ENCODE assay signal across 9 mouse cellular contexts in the genomic region with DNA sequence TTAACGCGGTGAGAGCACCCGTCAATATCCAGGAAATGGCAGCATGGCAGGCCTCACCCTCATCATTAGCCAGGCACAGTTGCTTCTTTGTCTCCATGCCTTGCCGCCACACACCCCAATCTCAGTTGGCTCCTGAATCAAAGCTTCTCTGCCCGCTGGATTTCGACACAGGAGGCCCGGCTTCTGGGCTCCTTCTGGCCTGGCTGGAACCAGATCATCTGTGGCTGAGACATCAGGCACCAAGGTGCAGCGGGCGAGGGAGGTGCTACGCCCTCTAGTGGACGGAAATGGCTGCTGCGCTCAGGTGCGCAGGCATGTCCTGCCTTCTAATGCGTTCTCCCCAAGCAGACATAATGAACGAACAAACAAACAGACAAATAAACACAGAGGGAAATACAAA.
DNase-seq lines count a peak whose midpoint lies in the region; ATAC-seq and TF ChIP-seq lines count a peak whose summit lies in the region.
"Had no signal": no experiment of that assay in that cellular context is flagged by ENCODE, and none has a peak within 500 bp of the region (broad histone marks: within the 10 kb centered on the region; RNA-seq: fewer than 3 reads in every experiment).

No protein-coding gene starts in this region.

- no peak overlapping the region for H3K27ac ChIP-seq in MEL (ENCODE audit: control insufficient read depth, low read depth, low read length)
- H3K27ac ChIP-seq: neural tube, embryonic 13.5 days; stomach, embryonic 15.5 days had no signal

- intact Hi-C loops in left cerebral cortex, postnatal 36 days (cut with DNase I), result no loop called here

- peak; percentile 9 for TF ChIP-seq CTCF in C2C12 (IDR thresholded peaks at IDR 0.05; ENCODE audit: control insufficient read depth, insufficient read depth, insufficient read length)
- peak; percentile 73 to 87 (median 85) for TF ChIP-seq CTCF in MEL (IDR thresholded peaks at IDR 0.05 in 2 of 3, conservative IDR thresholded peaks at IDR 0.05 in 1 of 3; ENCODE audit: control insufficient read depth in 1 of 3, insufficient read depth in 1 of 3, low read depth in 2 of 3, low read length in 3 of 3, poor library complexity in 1 of 3, severe bottlenecking in 1 of 3)

- peak; percentile 53 for TF ChIP-seq RAD21 in MEL (IDR thresholded peaks at IDR 0.05; ENCODE audit: low read depth, low read length)

- DNase-seq in layer of hippocampus, postnatal 10 days (ENCODE audit: low spot score in 2 of 2), result peak; percentile 44 to 53
- no peak for DNase-seq in layer of hippocampus, adult 8-10 months (ENCODE audit: low spot score in 2 of 2)
- peak; percentile 61 for DNase-seq in MEL (ENCODE audit: low read depth, low spot score)
- DNase-seq in kidney, adult 8-10 months, result no peak
- DNase-seq in left cerebral cortex, postnatal 36 days (ENCODE audit: low spot score in 2 of 2), result no peak

- H3K27me3 ChIP-seq in C2C12 (ENCODE audit: control insufficient read depth, insufficient read depth, insufficient read length) (no peaks in the 10 kb centered on the region), MEL (ENCODE audit: control insufficient read depth in 1 of 2, insufficient read depth in 2 of 2, low read length in 2 of 2) (no peaks in the 10 kb centered on the region)
- H3K27me3 ChIP-seq: neural tube, embryonic 13.5 days; stomach, embryonic 15.5 days had no signal

- H3K4me3 ChIP-seq in C2C12 (ENCODE audit: insufficient read depth, poor library complexity, severe bottlenecking), result no peak overlapping the region
- no peak overlapping the region for H3K4me3 ChIP-seq in MEL (ENCODE audit: control insufficient read depth in 1 of 2, insufficient read depth in 1 of 2, low read depth in 2 of 2, low read length in 2 of 2)
- H3K4me3 ChIP-seq: neural tube, embryonic 13.5 days; stomach, embryonic 15.5 days had no signal

- no peak for TF ChIP-seq POLR2A in MEL (IDR thresholded peaks at IDR 0.05; ENCODE audit: control insufficient read depth in 1 of 2, insufficient read depth in 1 of 2, low read depth in 1 of 2, low read length in 2 of 2, poor library complexity in 1 of 2)

- H3K4me1 ChIP-seq in MEL (ENCODE audit: control insufficient read depth in 1 of 2, insufficient read depth in 2 of 2, low read length in 2 of 2), result no peaks in the 10 kb centered on the region
- H3K4me1 ChIP-seq: stomach, embryonic 15.5 days had no signal

- H3K79me3 ChIP-seq in C2C12 (ENCODE audit: low read depth), result no peaks in the 10 kb centered on the region

- H3K79me2 ChIP-seq in C2C12 (ENCODE audit: control insufficient read depth, insufficient read depth), result no peaks in the 10 kb centered on the region
- H3K79me2 ChIP-seq in MEL (ENCODE audit: control insufficient read depth, insufficient read depth, low read length, poor library complexity), result no peaks in the 10 kb centered on the region

- TF ChIP-seq EP300 in MEL (IDR thresholded peaks at IDR 0.05; ENCODE audit: low read depth in 1 of 2, low read length in 2 of 2), result no peak

- H3K9me3 ChIP-seq in MEL (replicated peaks; ENCODE audit: insufficient read depth, low read length), result no peaks in the 10 kb centered on the region
- H3K9me3 ChIP-seq: neural tube, embryonic 13.5 days; stomach, embryonic 15.5 days had no signal

- H3K36me3 ChIP-seq in C2C12 (ENCODE audit: control insufficient read depth, insufficient read depth), result no peaks in the 10 kb centered on the region
- H3K36me3 ChIP-seq in MEL (ENCODE audit: control insufficient read depth in 1 of 2, insufficient read depth in 2 of 2, low read length in 2 of 2), result no peaks in the 10 kb centered on the region
- H3K36me3 ChIP-seq: neural tube, embryonic 13.5 days; stomach, embryonic 15.5 days had no signal

- ATAC-seq in granulocyte monocyte progenitor cell, adult 5-6 weeks (replicated peaks; ENCODE audit: poor library complexity, severe bottlenecking), result peak; percentile 33; the same call in 1 of the 2 replicates

- H3ac ChIP-seq in C2C12 (ENCODE audit: control insufficient read depth, insufficient read length, low read depth), result no peak overlapping the region

- H3K9ac ChIP-seq in MEL (ENCODE audit: control insufficient read depth, low read depth, low read length, poor library complexity, severe bottlenecking), result no peak overlapping the region
- H3K9ac ChIP-seq: neural tube, embryonic 13.5 days; stomach, embryonic 15.5 days had no signal

TF ChIP-seq in C2C12, 6 proteins besides CTCF, POLR2A, EP300 and RAD21:
- TF ChIP-seq MAX (IDR thresholded peaks at IDR 0.05), result no peak
- TF ChIP-seq MYOD1 (IDR thresholded peaks at IDR 0.05; ENCODE audit: control insufficient read depth, insufficient read length, low read depth), result no peak
- TF ChIP-seq MYOG (IDR thresholded peaks at IDR 0.05; ENCODE audit: control insufficient read depth, extremely low read depth, insufficient read length), result no peak
- no peak for TF ChIP-seq USF1 (IDR thresholded peaks at IDR 0.05; ENCODE audit: low read depth)
- TF ChIP-seq CEBPB (IDR thresholded peaks at IDR 0.05; ENCODE audit: low read depth), result no peak
- TF ChIP-seq FOSL1 (IDR thresholded peaks at IDR 0.05; ENCODE audit: insufficient read depth, low read length, poor library complexity, severe bottlenecking), result no peak

TF ChIP-seq in MEL, 35 proteins besides CTCF, POLR2A, EP300 and RAD21:
- TF ChIP-seq ELF1 (IDR thresholded peaks at IDR 0.05; ENCODE audit: low read depth, low read length), result 0 out of 2 replicates have a peak, but pooled peaks have one; percentile 27
- peak; percentile 87 for TF ChIP-seq SMC3 (IDR thresholded peaks at IDR 0.05; ENCODE audit: low read depth, low read length)
- TF ChIP-seq TAL1 (IDR thresholded peaks at IDR 0.05; ENCODE audit: low read length), result no peak
- peak; percentile 52 for TF ChIP-seq ZC3H11A (IDR thresholded peaks at IDR 0.05; ENCODE audit: low read depth, low read length)
- TF ChIP-seq NRF1 (IDR thresholded peaks at IDR 0.05; ENCODE audit: insufficient read depth, low read depth, low read length, poor library complexity, severe bottlenecking), result 0 out of 2 replicates have a peak, but pooled peaks have one; percentile 22
- TF ChIP-seq ZNF384 (IDR thresholded peaks at IDR 0.05; ENCODE audit: low read depth, low read length), result no peak
- no peak for TF ChIP-seq E2F4 (IDR thresholded peaks at IDR 0.05; ENCODE audit: borderline replicate concordance, low read depth, low read length)

Comparison
In these comparisons a context has a peak if more than half of its experiments do, and no peak if none do; other contexts are left out.
1. DNase-seq: peak in layer of hippocampus, postnatal 10 days (2 of 2) and MEL (single experiment); none in layer of hippocampus, adult 8-10 months (0 of 2), kidney, adult 8-10 months (0 of 2) and left cerebral cortex, postnatal 36 days (0 of 2).